8 mouse cellular contexts compared by ENCODE assay signal in genomic region chr7:28801901-28802670, GRCm38 (mm10). TPM values are rescaled to one million over a fixed set of nuclear protein-coding genes. Genes with fewer than 3 reads are reported as not detected.
DNase-seq lines count a peak whose midpoint lies in the region; ATAC-seq and TF ChIP-seq lines count a peak whose summit lies in the region.

No protein-coding gene starts in this region.

- no peaks in the 10 kb centered on the region for H3K27me3 ChIP-seq in forebrain, embryonic 14.5 days (replicated peaks; ENCODE audit: control insufficient read depth, insufficient read depth, low read length)
- no peaks in the 10 kb centered on the region for H3K27me3 ChIP-seq in intestine, embryonic 15.5 days (replicated peaks)
- no peaks in the 10 kb centered on the region for H3K27me3 ChIP-seq in lung, embryonic 14.5 days (ENCODE audit: insufficient read depth, low read length)

- no peaks in the 10 kb centered on the region for H3K9me3 ChIP-seq in forebrain, embryonic 14.5 days (replicated peaks; ENCODE audit: control insufficient read depth, low read length)
- no peaks in the 10 kb centered on the region for H3K9me3 ChIP-seq in intestine, embryonic 15.5 days
- H3K9me3 ChIP-seq in lung, embryonic 14.5 days (ENCODE audit: low read depth, low read length), result no peaks in the 10 kb centered on the region

- TF ChIP-seq CTCF in lung, embryonic 14.5 days (IDR thresholded peaks at IDR 0.05; ENCODE audit: low read depth), result peak; percentile 52

- H3K4me2 ChIP-seq in forebrain, embryonic 14.5 days (ENCODE audit: low read length), result no peak overlapping the region
- H3K4me2 ChIP-seq in intestine, embryonic 15.5 days (replicated peaks), result peak overlapping the region; percentile 35
- H3K4me2 ChIP-seq in lung, embryonic 14.5 days, result peak overlapping the region; percentile 37

- peak; percentile 44 for DNase-seq in ovary, postnatal 14 days (ENCODE audit: low spot score)
- DNase-seq in ovary, postnatal 10 days (ENCODE audit: low spot score), result no peak
- peak; percentile 70 for DNase-seq in forebrain, embryonic 14.5 days (ENCODE audit: low spot score)
- DNase-seq in lung, embryonic 14.5 days, result peak; percentile 90
- peak; percentile 75 to 82 for DNase-seq in urinary bladder, postnatal 36 days (ENCODE audit: low spot score in 2 of 2)
- DNase-seq in frontal cortex, adult 2 months (ENCODE audit: extremely low spot score in 1 of 2, low spot score in 1 of 2), result no peak

- H3K9ac ChIP-seq in forebrain, embryonic 14.5 days (ENCODE audit: low read length), result no peak overlapping the region; the same call in 1 of the 2 replicates
- 0 out of 2 replicates have a peak overlapping the region, but pooled peaks have one; percentile 6 for H3K9ac ChIP-seq in intestine, embryonic 15.5 days
- no peak overlapping the region for H3K9ac ChIP-seq in lung, embryonic 14.5 days

- peak overlapping the region; percentile 17; the same call in 1 of the 2 replicates for H3K27ac ChIP-seq in forebrain, embryonic 14.5 days (ENCODE audit: low read depth, low read length)
- H3K27ac ChIP-seq in intestine, embryonic 15.5 days, result peak overlapping the region; percentile 97
- peak overlapping the region; percentile 96 for H3K27ac ChIP-seq in lung, embryonic 14.5 days (ENCODE audit: low read depth)

- H3K4me3 ChIP-seq in forebrain, embryonic 14.5 days (ENCODE audit: low read depth, low read length), result no peak overlapping the region
- H3K4me3 ChIP-seq in intestine, embryonic 15.5 days (replicated peaks), result no peak overlapping the region
- H3K4me3 ChIP-seq in lung, embryonic 14.5 days (ENCODE audit: low read depth, low read length), result no peak overlapping the region

- H3K4me1 ChIP-seq in forebrain, embryonic 14.5 days (ENCODE audit: control insufficient read depth, insufficient read depth, low read length), result peaks cover 16% of the 10 kb centered on the region
- peaks cover 19% of the 10 kb centered on the region for H3K4me1 ChIP-seq in intestine, embryonic 15.5 days (replicated peaks)
- H3K4me1 ChIP-seq in lung, embryonic 14.5 days (ENCODE audit: insufficient read depth), result peaks cover 25% of the 10 kb centered on the region

- 12% methylated on average over 10 of the region's 10 CpGs for WGBS in forebrain, embryonic 14.5 days
- WGBS in intestine, embryonic 15.5 days, result 9% methylated on average over 10 of the region's 10 CpGs
- WGBS in lung, embryonic 14.5 days, result 21% methylated on average over 10 of the region's 10 CpGs

- ATAC-seq in forebrain, embryonic 14.5 days, result no peak; the same call in 1 of the 2 replicates
- peak; percentile 77 for ATAC-seq in intestine, embryonic 15.5 days
- ATAC-seq in lung, embryonic 14.5 days (ENCODE audit: insufficient read depth), result peak; percentile 68
- no peak for ATAC-seq in activated CD4-positive, CD25-positive, alpha-beta regulatory T cell, adult 4 months

- no peaks in the 10 kb centered on the region for H3K36me3 ChIP-seq in forebrain, embryonic 14.5 days (ENCODE audit: control insufficient read depth, insufficient read depth, low read length)
- H3K36me3 ChIP-seq in intestine, embryonic 15.5 days, result no peaks in the 10 kb centered on the region
- no peaks in the 10 kb centered on the region for H3K36me3 ChIP-seq in lung, embryonic 14.5 days (ENCODE audit: insufficient read depth)

RNA-seq across cellular contexts. Expression of gene Hnrnpl, which starts 6.3 kb away (rescaled TPM):
- polyA plus RNA-seq in forebrain, embryonic 14.5 days (2014; fragmentation: Nextera tagmentation; extraction: Ambion mirVana), result 190 and 198 TPM in 2 replicates
- 210 and 237 TPM in 2 replicates for polyA plus RNA-seq in intestine, embryonic 15.5 days (2015; fragmentation: Nextera tagmentation; extraction: Ambion mirVana)
- polyA plus RNA-seq in lung, embryonic 14.5 days (2014; fragmentation: Nextera tagmentation; extraction: Ambion mirVana), result 254 and 255 TPM in 2 replicates
- polyA plus RNA-seq in frontal cortex, adult 2 months (2012; rRNA removed), result 391 and 418 TPM in 2 replicates
- 100 to 1,000 TPM; 153 to 344 TPM for polyA plus RNA-seq in activated CD4-positive, CD25-positive, alpha-beta regulatory T cell, adult 4 months (2017; shearing (Covaris generic))

RNA-seq across cellular contexts. Expression of gene Rinl, which starts 13.3 kb away (rescaled TPM):
- 1.3 and 1.5 TPM in 2 replicates for polyA plus RNA-seq in forebrain, embryonic 14.5 days (2014; fragmentation: Nextera tagmentation; extraction: Ambion mirVana)
- 4.5 and 5.6 TPM in 2 replicates for polyA plus RNA-seq in intestine, embryonic 15.5 days (2015; fragmentation: Nextera tagmentation; extraction: Ambion mirVana)
- polyA plus RNA-seq in lung, embryonic 14.5 days (2014; fragmentation: Nextera tagmentation; extraction: Ambion mirVana), result 6.8 and 6.9 TPM in 2 replicates
- polyA plus RNA-seq in frontal cortex, adult 2 months (2012; rRNA removed), result 1.7 and 2.4 TPM in 2 replicates
- polyA plus RNA-seq in activated CD4-positive, CD25-positive, alpha-beta regulatory T cell, adult 4 months (2017; shearing (Covaris generic)), result 100 to 1,000 TPM; 199 to 272 TPM

RNA-seq across cellular contexts. Expression of gene Ech1, which starts 22.9 kb away (rescaled TPM):
- polyA plus RNA-seq in forebrain, embryonic 14.5 days (2014; fragmentation: Nextera tagmentation; extraction: Ambion mirVana), result 103 and 107 TPM in 2 replicates
- 234 and 260 TPM in 2 replicates for polyA plus RNA-seq in intestine, embryonic 15.5 days (2015; fragmentation: Nextera tagmentation; extraction: Ambion mirVana)
- 127 and 133 TPM in 2 replicates for polyA plus RNA-seq in lung, embryonic 14.5 days (2014; fragmentation: Nextera tagmentation; extraction: Ambion mirVana)
- 93.7 and 106 TPM in 2 replicates for polyA plus RNA-seq in frontal cortex, adult 2 months (2012; rRNA removed)
- polyA plus RNA-seq in activated CD4-positive, CD25-positive, alpha-beta regulatory T cell, adult 4 months (2017; shearing (Covaris generic)), result 100 to 1,000 TPM; 192 to 199 TPM

RNA-seq across cellular contexts. Expression of gene Lgals4, which starts 31.6 kb away (rescaled TPM):
- polyA plus RNA-seq in forebrain, embryonic 14.5 days (2014; fragmentation: Nextera tagmentation; extraction: Ambion mirVana), result 1.7 and 2.0 TPM in 2 replicates
- 1,462 and 1,582 TPM in 2 replicates for polyA plus RNA-seq in intestine, embryonic 15.5 days (2015; fragmentation: Nextera tagmentation; extraction: Ambion mirVana)
- polyA plus RNA-seq in lung, embryonic 14.5 days (2014; fragmentation: Nextera tagmentation; extraction: Ambion mirVana), result 3.2 and 3.7 TPM in 2 replicates
- 10.7 and 13.4 TPM in 2 replicates for polyA plus RNA-seq in frontal cortex, adult 2 months (2012; rRNA removed)
- 10 to 100 TPM; 20.1 to 27.2 TPM for polyA plus RNA-seq in activated CD4-positive, CD25-positive, alpha-beta regulatory T cell, adult 4 months (2017; shearing (Covaris generic))

RNA-seq across cellular contexts. Expression of gene Nfkbib, which starts 34.8 kb away (rescaled TPM):
- polyA plus RNA-seq in forebrain, embryonic 14.5 days (2014; fragmentation: Nextera tagmentation; extraction: Ambion mirVana), result 61.0 and 62.4 TPM in 2 replicates
- polyA plus RNA-seq in intestine, embryonic 15.5 days (2015; fragmentation: Nextera tagmentation; extraction: Ambion mirVana), result 40.2 and 43.7 TPM in 2 replicates
- polyA plus RNA-seq in lung, embryonic 14.5 days (2014; fragmentation: Nextera tagmentation; extraction: Ambion mirVana), result 31.8 and 37.4 TPM in 2 replicates
- 30.1 and 34.9 TPM in 2 replicates for polyA plus RNA-seq in frontal cortex, adult 2 months (2012; rRNA removed)
- polyA plus RNA-seq in activated CD4-positive, CD25-positive, alpha-beta regulatory T cell, adult 4 months (2017; shearing (Covaris generic)), result 10 to 100 TPM; 56.4 to 78.9 TPM

Comparison
In these comparisons a context has a peak if more than half of its experiments do, and no peak if none do; other contexts are left out.
1. DNase-seq: peak in ovary, postnatal 14 days (single experiment), forebrain, embryonic 14.5 days (single experiment), lung, embryonic 14.5 days (single experiment) and urinary bladder, postnatal 36 days (2 of 2); none in ovary, postnatal 10 days (single experiment) and frontal cortex, adult 2 months (0 of 2).
2. ATAC-seq: peak in intestine, embryonic 15.5 days (single experiment) and lung, embryonic 14.5 days (single experiment); none in forebrain, embryonic 14.5 days (single experiment) and activated CD4-positive, CD25-positive, alpha-beta regulatory T cell, adult 4 months (single experiment).
3. H3K27ac ChIP-seq: peak in every context shown above with its lines; median percentile 97 in intestine, embryonic 15.5 days; 96 in lung, embryonic 14.5 days; 17 in forebrain, embryonic 14.5 days.
4. RNA of gene Rinl, which starts 13.3 kb away (polyA plus RNA-seq): 199 to 272 TPM in activated CD4-positive, CD25-positive, alpha-beta regulatory T cell, adult 4 months; 6.8 to 6.9 TPM in lung, embryonic 14.5 days, 4.5 to 5.6 TPM in intestine, embryonic 15.5 days, 1.7 to 2.4 TPM in frontal cortex, adult 2 months and 1.3 to 1.5 TPM in forebrain, embryonic 14.5 days; every median in the first group is over 10 times any median in the second.